Mouse (Mus musculus) c-Kit-positive CD71-negative TER-119-negative erythroid progenitor cells, embryonic 14.5 days (primary cell): ENCODE results near the gene Gm11564.
"Not testable (repeated sequence)": the region's sequence is repeated elsewhere in the genome, so short reads cannot be mapped to it uniquely, and the experiment has no call there.

ENCODE experiments used
- DNase-seq: peaks from one replicate; pipeline ENCODE4 v3.0.0-alpha.2; 2013; ENCODE audit warnings: low read depth

The Gm11564 gene

DNA sequence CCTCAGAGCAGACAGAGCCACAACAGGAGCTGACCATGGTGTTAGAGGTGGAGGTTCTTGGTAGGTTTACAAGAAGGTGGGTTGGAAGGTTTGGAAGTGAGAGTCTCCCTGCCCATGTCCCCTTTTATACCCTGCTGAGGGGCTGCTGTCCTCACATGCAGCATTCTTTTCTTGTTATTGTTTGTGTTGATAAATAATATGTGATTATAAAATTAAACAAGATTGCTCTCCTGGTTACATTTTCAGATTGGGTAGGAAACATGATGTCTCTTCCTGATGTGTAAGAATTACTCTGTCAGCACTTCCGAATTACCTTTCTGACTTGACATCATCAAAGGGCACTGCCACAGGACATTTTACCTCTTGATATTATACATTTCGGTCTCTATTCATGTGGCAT lies at the start of gene Gm11564:
Gm11564 (minus strand) TSS at position 101 of the 400 bp plus-strand sequence.
- DNase-seq = not testable (repeated sequence)

DNA sequence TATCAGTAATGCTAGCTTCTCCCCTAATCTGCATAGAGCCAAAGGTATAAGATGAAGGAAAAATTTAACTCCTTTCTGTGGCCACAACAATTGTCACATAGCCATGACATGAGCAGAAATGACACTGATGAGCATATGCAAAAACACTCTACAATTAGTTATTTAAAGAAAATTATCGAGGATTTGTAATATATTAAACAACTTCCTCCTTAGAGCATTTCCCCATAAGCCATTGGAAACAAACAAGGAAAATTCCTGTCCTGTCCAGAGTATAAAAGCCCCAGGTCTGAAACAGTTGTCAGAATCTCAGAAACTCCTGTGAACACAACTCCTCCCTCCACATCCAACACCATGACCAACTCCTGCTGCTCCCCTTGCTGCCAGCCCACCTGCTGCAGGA lies 48.7 kb upstream of the Gm11564 start, which contains the start of gene Gm11559:
Gm11559 (plus strand) TSS at position 301 of the 400 bp plus-strand sequence.
- not testable (repeated sequence) for DNase-seq

DNA sequence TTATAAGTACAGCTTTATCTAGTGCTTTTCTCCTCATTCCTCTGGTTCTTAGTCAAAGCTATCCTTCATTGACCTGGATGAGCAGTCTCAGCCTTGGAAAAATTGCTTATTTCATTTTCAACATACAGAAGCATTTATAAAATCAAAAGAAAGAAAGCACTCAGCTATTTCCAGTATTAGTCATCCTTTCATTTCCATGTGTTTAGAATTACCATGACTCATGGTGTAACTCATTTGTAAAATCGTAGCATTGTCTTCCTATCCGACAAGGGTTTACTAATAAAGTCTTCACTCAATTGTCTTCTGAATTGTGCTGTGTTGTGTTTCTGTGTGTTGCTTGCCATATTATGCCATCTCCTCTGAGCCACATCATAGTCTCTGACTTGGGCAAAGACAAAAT lies 43.3 kb upstream of the Gm11564 start:
- no peak for DNase-seq

DNA sequence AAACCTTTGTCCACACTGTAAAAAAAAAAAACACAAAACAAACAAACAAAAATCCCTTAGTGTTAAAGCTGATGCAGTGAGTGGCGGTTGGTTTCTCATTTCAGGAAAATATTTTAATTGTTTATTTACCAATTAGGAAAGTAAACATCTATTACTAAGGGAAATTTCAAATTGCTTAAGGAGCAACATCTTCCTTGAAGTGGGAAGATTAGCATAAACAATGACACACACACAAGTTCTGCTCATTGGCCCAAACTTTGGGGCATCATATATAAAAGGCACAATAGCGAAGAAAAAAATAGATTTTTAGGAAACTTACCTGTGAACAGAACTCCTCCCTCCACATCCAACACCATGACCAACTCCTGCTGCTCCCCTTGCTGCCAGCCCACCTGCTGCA lies 42.2 kb upstream of the Gm11564 start, which contains the start of gene Gm11568:
Gm11568 (plus strand) TSS at position 301 of the 400 bp plus-strand sequence.
- DNase-seq = no peak

- DNase-seq = no peak
These were observed 38.7 kb upstream of the Gm11564 start for GRCm38 (mm10) chr11:99854121-99854520.

GRCm38 (mm10) chr11:99851508-99851907 lies 36.0 kb upstream of the Gm11564 start, which contains the start of gene Krtap4-16:
TSS of gene Krtap4-16 (minus strand) at chr11:99851608.
- DNase-seq = no peak

DNA sequence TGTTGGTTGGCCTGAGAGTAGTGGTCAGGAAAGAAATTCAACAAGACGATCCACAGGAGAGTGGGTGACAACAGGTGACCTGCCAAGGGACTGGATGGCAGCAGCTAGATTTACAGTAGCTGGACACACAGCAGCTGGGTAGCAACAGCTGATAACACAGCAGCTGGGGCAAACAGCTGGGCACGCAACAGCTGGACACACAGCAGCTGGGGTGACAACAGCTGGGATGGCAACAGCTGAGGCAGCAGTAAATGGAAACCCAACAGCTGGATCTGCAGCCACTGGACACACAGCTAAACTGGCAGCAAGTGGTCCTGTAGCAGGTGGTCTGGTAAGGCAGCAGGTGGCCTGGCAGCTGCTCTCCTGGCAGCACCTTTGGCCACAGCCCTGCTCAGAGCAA lies 31.3 kb upstream of the Gm11564 start:
- DNase-seq = no peak

DNA sequence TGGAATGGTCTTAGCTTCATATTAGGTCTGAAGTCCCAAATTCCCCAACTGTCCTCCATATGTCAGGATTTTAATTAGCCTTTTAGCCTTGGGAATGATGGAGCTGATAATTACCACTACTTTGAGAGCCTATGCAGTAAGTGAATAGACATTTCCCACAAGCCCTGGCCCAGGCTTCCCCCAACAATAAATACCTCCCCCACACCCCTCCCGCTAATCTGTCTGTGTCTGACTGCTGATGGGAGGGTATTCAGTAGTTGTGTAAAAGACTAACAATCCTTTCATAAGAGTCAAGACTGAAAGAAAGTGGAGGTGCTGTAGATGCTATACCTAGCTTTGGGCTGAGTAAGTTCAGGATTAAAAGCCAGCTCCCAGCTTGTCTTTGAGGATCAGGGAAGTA lies 26.7 kb upstream of the Gm11564 start:
- DNase-seq = no peak

DNA sequence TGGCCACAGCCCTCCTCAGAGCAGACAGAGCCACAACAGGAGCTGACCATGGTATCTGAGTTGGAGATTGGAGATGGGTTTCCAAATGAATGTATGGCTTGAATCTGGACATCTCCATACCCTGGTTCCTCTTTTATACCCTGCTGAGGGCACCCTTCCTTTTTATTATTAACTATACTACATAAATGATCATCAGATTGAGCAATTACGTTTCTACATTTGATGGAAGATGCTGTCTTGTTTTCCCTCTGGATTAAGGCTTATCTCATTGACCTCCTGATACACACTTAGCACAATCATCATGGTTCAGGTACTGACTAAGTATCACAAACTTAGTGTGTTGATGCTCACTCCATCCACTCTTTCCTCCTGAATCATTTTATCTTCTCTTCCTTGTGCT lies 22.5 kb upstream of the Gm11564 start, which contains the start of gene 2300003K06Rik:
2300003K06Rik (minus strand) TSS at position 101 of the 400 bp plus-strand sequence.
- DNase-seq = no peak

DNA sequence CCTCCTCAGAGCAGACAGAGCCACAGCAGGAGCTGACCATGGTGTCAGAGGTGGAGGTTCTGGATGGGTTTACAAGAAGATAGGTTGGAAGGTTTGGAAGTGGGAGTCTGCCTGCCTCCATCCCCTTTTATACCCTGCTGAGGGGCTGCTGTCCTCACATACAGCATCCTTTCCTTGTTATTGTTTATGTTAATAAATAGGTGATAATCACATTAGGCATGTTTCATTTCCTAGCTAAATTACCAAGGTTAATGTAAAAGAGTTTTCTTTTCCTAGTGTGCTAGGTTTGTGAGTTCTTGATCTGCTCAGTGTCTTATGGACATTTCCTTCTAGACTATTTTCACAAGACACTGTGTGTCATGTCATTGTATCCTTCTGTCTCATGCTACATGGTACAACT lies 5.7 kb downstream of the Gm11564 start, which contains the start of gene Krtap4-13:
Krtap4-13 (minus strand) TSS at position 101 of the 400 bp plus-strand sequence.
- not testable (repeated sequence) for DNase-seq

GRCm38 (mm10) chr11:99804346-99804745 lies 11.1 kb downstream of the Gm11564 start, which contains the start of gene Gm11554:
TSS of gene Gm11554 (minus strand) at chr11:99804446.
- DNase-seq = not testable (repeated sequence)

GRCm38 (mm10) chr11:99798832-99799231 lies 16.6 kb downstream of the Gm11564 start, which contains the start of gene Gm11569:
TSS of gene Gm11569 (minus strand) at chr11:99798932.
- not testable (repeated sequence) for DNase-seq

DNA sequence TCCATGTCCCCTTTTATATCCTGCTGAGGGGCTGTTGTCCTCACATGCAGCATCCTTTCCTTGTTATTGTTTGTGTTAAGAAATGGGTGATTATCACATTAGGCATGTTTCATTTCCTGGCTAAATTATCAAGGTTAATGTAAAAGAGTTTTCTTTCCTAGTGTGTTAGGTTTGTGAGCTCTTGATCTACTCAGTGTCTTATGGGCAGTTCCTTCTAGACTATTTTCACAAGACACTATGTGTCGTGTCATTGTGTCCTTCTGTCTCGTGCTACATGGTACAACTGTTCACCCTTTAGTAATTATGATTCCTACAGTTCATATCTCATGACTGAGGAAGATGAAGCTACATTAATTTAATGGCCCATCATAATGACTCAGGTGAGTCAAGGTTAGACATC lies 22.1 kb downstream of the Gm11564 start, which contains the start of gene Gm11596:
Gm11596 (minus strand) TSS at position 101 of the 400 bp plus-strand sequence.
- no peak for DNase-seq

- not testable (repeated sequence) for DNase-seq
These were observed 30.6 kb downstream of the Gm11564 start, which contains the start of gene Krtap4-9 for GRCm38 (mm10) chr11:99784900-99785299. TSS of gene Krtap4-9 (plus strand) at chr11:99785200.

DNA sequence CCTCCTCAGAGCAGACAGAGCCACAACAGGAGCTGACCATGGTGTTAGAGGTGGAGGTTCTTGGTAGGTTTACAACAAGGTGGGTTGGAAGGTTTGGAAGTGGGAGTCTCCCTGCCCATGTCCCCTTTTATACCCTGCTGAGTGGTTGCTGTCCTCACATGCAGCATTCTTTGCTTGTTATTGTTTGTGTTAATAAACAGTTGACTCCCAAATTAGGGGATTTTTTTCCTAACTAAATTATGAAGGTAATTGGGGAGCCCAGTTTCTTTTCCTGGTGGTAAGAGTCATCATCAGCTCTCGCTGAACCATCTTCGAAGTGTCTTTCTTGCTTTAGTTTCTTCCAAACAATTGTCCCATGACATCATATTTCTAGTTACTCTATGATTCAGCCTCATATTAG lies 34.9 kb downstream of the Gm11564 start, which contains the start of gene Krtap4-8:
Krtap4-8 (minus strand) TSS at position 101 of the 400 bp plus-strand sequence.
- DNase-seq = no peak

- no peak for DNase-seq
These were observed 37.1 kb downstream of the Gm11564 start for GRCm38 (mm10) chr11:99778401-99778800.

DNA sequence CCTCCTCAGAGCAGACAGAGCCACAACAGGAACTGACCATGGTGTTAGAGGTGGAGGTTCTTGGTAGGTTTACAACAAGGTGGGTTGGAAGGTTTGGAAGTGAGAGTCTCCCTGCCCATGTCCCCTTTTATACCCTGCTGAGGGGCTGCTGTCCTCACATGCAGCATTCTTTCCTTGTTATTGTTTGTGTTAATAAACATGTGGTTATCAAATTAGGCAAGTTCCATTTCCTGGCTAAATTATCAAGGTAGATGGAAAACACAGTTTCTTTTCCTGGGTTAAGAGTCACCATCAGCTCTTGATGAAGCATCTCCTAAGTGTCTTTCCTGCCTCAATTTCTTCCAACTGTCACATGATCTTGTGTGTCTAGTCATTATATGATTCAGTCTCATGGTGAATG lies 42.7 kb downstream of the Gm11564 start, which contains the start of gene Gm11595:
Gm11595 (minus strand) TSS at position 101 of the 400 bp plus-strand sequence.
- not testable (repeated sequence) for DNase-seq

GRCm38 (mm10) chr11:99768410-99768809 lies 47.1 kb downstream of the Gm11564 start:
- DNase-seq = no peak
